Mouse (Mus musculus): ENCODE data around the gene Wdr19. TPM values are rescaled to one million over a fixed set of nuclear protein-coding genes. Genes with fewer than 3 reads are reported as not detected.

Wdr19 gene
- polyA plus RNA-seq, 2 experiments, result 0.46 to 0.68 TPM

GRCm38 (mm10) chr5:65300121-65300520 is 100.6 kb downstream of the Wdr19 start:
- DNase-seq (ENCODE audit: low read depth in 3 of 3, low spot score in 3 of 3) (no peak), ATAC-seq (ENCODE audit: insufficient read depth) (no peak)
- Histone ChIP-seq H3K4me2 (ENCODE audit: low read depth) (no peak overlapping the region), H3K4me3 (ENCODE audit: insufficient read depth in 1 of 2, low read depth in 2 of 2, low read length in 2 of 2) (no peak overlapping the region), H3K27me3 (ENCODE audit: control insufficient read depth, insufficient read depth, low read length) (no peaks in the 10 kb centered on the region), H3K9me3 (ENCODE audit: control insufficient read depth, low read length) (no peaks in the 10 kb centered on the region), H3K36me3 (replicated peaks; ENCODE audit: control insufficient read depth, insufficient read depth, low read depth) (peaks cover 38% of the 10 kb centered on the region), H3K4me1 (replicated peaks; ENCODE audit: control insufficient read depth in 2 of 2, insufficient read depth in 2 of 2, low read length in 1 of 2) (peaks cover 4 to 14% of the 10 kb centered on the region in 2 experiments; a peak in 3 of 4 replicates), H3K9ac (replicated peaks) (no peak overlapping the region), H3K27ac (no peak overlapping the region)
- WGBS (ENCODE audit: insufficient replicate concordance), result 81% methylated on average over 9 of the region's 9 CpGs
- TF ChIP-seq EP300 (IDR thresholded peaks at IDR 0.05; ENCODE audit: low read depth) (no peak), CTCF (IDR thresholded peaks at IDR 0.05; ENCODE audit: low read depth) (no peak)

DNA sequence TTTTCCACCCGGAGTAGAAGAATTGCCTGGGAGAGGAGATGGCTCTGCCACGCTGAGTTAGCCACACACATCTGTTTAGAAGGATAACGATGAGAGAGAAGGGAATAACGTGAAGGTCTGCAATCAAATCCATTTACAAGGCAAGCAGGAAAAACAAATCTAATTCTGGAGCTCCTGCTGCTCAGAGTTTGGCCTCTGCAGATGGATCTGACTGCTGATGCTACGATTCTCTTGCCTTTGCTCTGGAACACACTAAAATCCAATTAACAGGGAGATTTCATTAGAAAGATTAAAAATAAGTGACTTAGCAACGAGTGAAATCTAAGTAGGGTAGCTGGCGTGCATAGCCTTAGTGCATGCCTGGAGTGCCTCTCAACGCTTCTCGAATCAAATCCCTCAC is 106.0 kb downstream of the Wdr19 start:
- no peak overlapping the region for H3K4me2 ChIP-seq (ENCODE audit: low read depth)
- H3K9me3 ChIP-seq (ENCODE audit: control insufficient read depth, low read length), result no peaks in the 10 kb centered on the region
- peaks cover 26% of the 10 kb centered on the region for H3K36me3 ChIP-seq (replicated peaks; ENCODE audit: control insufficient read depth, insufficient read depth, low read depth)
- WGBS (ENCODE audit: insufficient replicate concordance), result 75% methylated on average over 9 of the region's 9 CpGs
- TF ChIP-seq EP300 (IDR thresholded peaks at IDR 0.05; ENCODE audit: low read depth), result no peak
- TF ChIP-seq CTCF (IDR thresholded peaks at IDR 0.05; ENCODE audit: low read depth), result no peak
- ATAC-seq (ENCODE audit: insufficient read depth) (no peak), DNase-seq (ENCODE audit: low read depth in 3 of 3, low spot score in 3 of 3) (no peak)
- no peak overlapping the region for H3K27ac ChIP-seq
- no peak overlapping the region for H3K9ac ChIP-seq (replicated peaks)
- 0 out of 4 replicates have a peak, but pooled peaks cover 0 to under 1% of the 10 kb centered on the region in 2 experiments for H3K4me1 ChIP-seq (replicated peaks; ENCODE audit: control insufficient read depth in 2 of 2, insufficient read depth in 2 of 2, low read length in 1 of 2)
- H3K4me3 ChIP-seq (ENCODE audit: insufficient read depth in 1 of 2, low read depth in 2 of 2, low read length in 2 of 2), result no peak overlapping the region
- H3K27me3 ChIP-seq (ENCODE audit: control insufficient read depth, insufficient read depth, low read length), result no peaks in the 10 kb centered on the region

DNA sequence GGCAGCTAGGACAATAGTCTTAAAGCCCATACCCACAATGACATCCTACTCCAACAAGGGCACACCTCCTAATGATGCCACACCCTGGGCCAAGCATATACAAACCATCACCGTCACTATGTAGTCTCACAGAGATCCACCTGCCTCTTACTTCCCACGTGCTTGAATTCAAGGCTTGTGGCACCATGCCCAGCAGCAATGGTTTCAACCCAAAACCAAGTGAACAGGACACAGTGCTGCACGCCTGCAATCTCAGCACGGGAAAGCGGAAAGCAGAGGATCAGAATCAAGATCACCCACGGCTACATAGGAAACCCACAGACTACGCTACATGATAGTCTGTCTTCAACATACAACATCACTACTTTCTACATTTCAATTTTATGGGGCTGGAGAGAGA is 108.7 kb downstream of the Wdr19 start:
- ATAC-seq (ENCODE audit: insufficient read depth) (no peak), DNase-seq (ENCODE audit: low read depth in 3 of 3, low spot score in 3 of 3) (no peak)
- WGBS (ENCODE audit: insufficient replicate concordance), result 83% methylated on average over 7 of the region's 7 CpGs
- no peak for TF ChIP-seq EP300 (IDR thresholded peaks at IDR 0.05; ENCODE audit: low read depth)
- no peak for TF ChIP-seq CTCF (IDR thresholded peaks at IDR 0.05; ENCODE audit: low read depth)
- peaks cover 26% of the 10 kb centered on the region for H3K36me3 ChIP-seq (replicated peaks; ENCODE audit: control insufficient read depth, insufficient read depth, low read depth)
- H3K4me2 ChIP-seq (ENCODE audit: low read depth), result no peak overlapping the region
- no peaks in the 10 kb centered on the region for H3K4me1 ChIP-seq (replicated peaks; ENCODE audit: control insufficient read depth in 2 of 2, insufficient read depth in 2 of 2, low read length in 1 of 2)
- H3K9me3 ChIP-seq (ENCODE audit: control insufficient read depth, low read length), result no peaks in the 10 kb centered on the region
- no peak overlapping the region for H3K4me3 ChIP-seq (ENCODE audit: insufficient read depth in 1 of 2, low read depth in 2 of 2, low read length in 2 of 2)
- no peak overlapping the region for H3K9ac ChIP-seq (replicated peaks)
- H3K27ac ChIP-seq, result no peak overlapping the region
- H3K27me3 ChIP-seq (ENCODE audit: control insufficient read depth, insufficient read depth, low read length), result no peaks in the 10 kb centered on the region

DNA sequence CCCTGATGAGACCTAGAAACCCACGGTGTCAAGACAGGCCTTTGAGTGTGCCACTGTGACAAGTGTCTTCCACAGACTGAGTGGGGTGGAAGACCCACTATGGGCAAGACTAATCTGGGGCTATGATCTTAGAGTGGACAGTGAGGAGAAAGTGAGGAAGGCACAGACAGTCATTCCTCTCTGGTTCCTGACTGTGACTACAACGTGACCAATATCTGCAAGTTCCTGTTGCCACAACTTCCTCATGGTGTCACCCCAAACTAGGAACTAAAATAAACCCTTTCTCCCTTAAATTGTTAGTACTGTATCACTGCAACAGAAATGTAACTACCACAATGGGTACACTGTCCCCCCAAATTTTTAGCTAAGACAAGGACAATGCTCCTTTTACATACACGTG is 109.4 kb downstream of the Wdr19 start:
- H3K9ac ChIP-seq (replicated peaks), result no peak overlapping the region
- no peaks in the 10 kb centered on the region for H3K9me3 ChIP-seq (ENCODE audit: control insufficient read depth, low read length)
- no peak overlapping the region for H3K27ac ChIP-seq
- WGBS (ENCODE audit: insufficient replicate concordance), result 71% methylated on average over 3 of the region's 3 CpGs
- no peak overlapping the region for H3K4me2 ChIP-seq (ENCODE audit: low read depth)
- ATAC-seq (ENCODE audit: insufficient read depth) (no peak), DNase-seq (ENCODE audit: low read depth in 3 of 3, low spot score in 3 of 3) (no peak)
- H3K4me1 ChIP-seq (replicated peaks; ENCODE audit: control insufficient read depth in 2 of 2, insufficient read depth in 2 of 2, low read length in 1 of 2), result no peaks in the 10 kb centered on the region
- no peaks in the 10 kb centered on the region for H3K27me3 ChIP-seq (ENCODE audit: control insufficient read depth, insufficient read depth, low read length)
- H3K36me3 ChIP-seq (replicated peaks; ENCODE audit: control insufficient read depth, insufficient read depth, low read depth), result peaks cover 26% of the 10 kb centered on the region
- no peak overlapping the region for H3K4me3 ChIP-seq (ENCODE audit: insufficient read depth in 1 of 2, low read depth in 2 of 2, low read length in 2 of 2)
- TF ChIP-seq EP300 (IDR thresholded peaks at IDR 0.05; ENCODE audit: low read depth) (no peak), CTCF (IDR thresholded peaks at IDR 0.05; ENCODE audit: low read depth) (no peak)

Other genes with a start within 250 kb of the Wdr19 start
- 0.39 and 0.57 TPM in 2 replicates for gene Tlr6, start 239.6 kb upstream of the Wdr19 start, polyA plus RNA-seq (2012; rRNA removed)
- gene Tlr6, start 239.6 kb upstream of the Wdr19 start, polyA plus RNA-seq (2014; fragmentation: Nextera tagmentation; extraction: Ambion mirVana), result 0.33 and 0.39 TPM in 2 replicates
- gene Fam114a1, start 229.6 kb upstream of the Wdr19 start, polyA plus RNA-seq (2012; rRNA removed), result 5.1 and 8.5 TPM in 2 replicates
- gene Fam114a1, start 229.6 kb upstream of the Wdr19 start, polyA plus RNA-seq (2014; fragmentation: Nextera tagmentation; extraction: Ambion mirVana), result 7.1 and 8.4 TPM in 2 replicates
- 0.42 and 0.55 TPM in 2 replicates for gene Tmem156, start 107.6 kb upstream of the Wdr19 start, polyA plus RNA-seq (2012; rRNA removed)
- 0.61 and 0.64 TPM in 2 replicates for gene Tmem156, start 107.6 kb upstream of the Wdr19 start, polyA plus RNA-seq (2014; fragmentation: Nextera tagmentation; extraction: Ambion mirVana)
- 3.7 and 4.4 TPM in 2 replicates for gene Klhl5, start 92.2 kb upstream of the Wdr19 start, polyA plus RNA-seq (2012; rRNA removed)
- 3.6 and 4.2 TPM in 2 replicates for gene Klhl5, start 92.2 kb upstream of the Wdr19 start, polyA plus RNA-seq (2014; fragmentation: Nextera tagmentation; extraction: Ambion mirVana)
- gene Rfc1, start 136.0 kb downstream of the Wdr19 start, polyA plus RNA-seq (2012; rRNA removed), result 15.5 and 19.0 TPM in 2 replicates
- gene Rfc1, start 136.0 kb downstream of the Wdr19 start, polyA plus RNA-seq (2014; fragmentation: Nextera tagmentation; extraction: Ambion mirVana), result 36.4 and 40.4 TPM in 2 replicates
- gene Klb, start 148.6 kb downstream of the Wdr19 start, polyA plus RNA-seq (2012; rRNA removed), result 3.9 and 4.6 TPM in 2 replicates
- gene Klb, start 148.6 kb downstream of the Wdr19 start, polyA plus RNA-seq (2014; fragmentation: Nextera tagmentation; extraction: Ambion mirVana), result 8.0 TPM in 2 replicates
- 528 and 683 TPM in 2 replicates for gene Rpl9, start 191.7 kb downstream of the Wdr19 start, polyA plus RNA-seq (2012; rRNA removed)
- gene Rpl9, start 191.7 kb downstream of the Wdr19 start, polyA plus RNA-seq (2014; fragmentation: Nextera tagmentation; extraction: Ambion mirVana), result 725 and 737 TPM in 2 replicates
- 11.5 and 20.3 TPM in 2 replicates for gene Lias, start 191.8 kb downstream of the Wdr19 start, polyA plus RNA-seq (2012; rRNA removed)
- gene Lias, start 191.8 kb downstream of the Wdr19 start, polyA plus RNA-seq (2014; fragmentation: Nextera tagmentation; extraction: Ambion mirVana), result 36.5 and 37.9 TPM in 2 replicates
- gene Ugdh, start 236.3 kb downstream of the Wdr19 start, polyA plus RNA-seq (2012; rRNA removed), result 4.2 and 6.7 TPM in 2 replicates
- gene Ugdh, start 236.3 kb downstream of the Wdr19 start, polyA plus RNA-seq (2014; fragmentation: Nextera tagmentation; extraction: Ambion mirVana), result 13.2 and 14.1 TPM in 2 replicates